Mouse (Mus musculus) spleen, adult 2 months (tissue): ENCODE results near the gene Fgd4.

Experiments used
- CTCF ChIP-seq: fragments of 200-500 bp; IDR thresholded peaks from 2 replicates; pipeline ENCODE4 v1.5.1; 2011; ENCODE audit warnings: mild to moderate bottlenecking, inconsistent platforms; ENCODE audit not compliant: insufficient read depth, insufficient read length, insufficient replicate concordance; ENCODE audit errors: extremely low read depth
- POLR2A ChIP-seq: fragments of 200-500 bp; IDR thresholded peaks from 2 replicates; pipeline ENCODE4 v1.6.1; 2011; ENCODE audit warnings: low read depth, low read length, inconsistent platforms

GRCm38 (mm10) chr16:16498798-16499197, 101.6 kb downstream of the Fgd4 start:
- TF ChIP-seq CTCF (no peak), POLR2A (no peak)
